Mouse (Mus musculus) lung, postnatal 10 days (tissue): Measurements from ENCODE around the gene Trmo.

ENCODE experiments used
- DNase-seq: peaks from one replicate; pipeline ENCODE4 v3.0.0; 2021

The Trmo gene

DNA sequence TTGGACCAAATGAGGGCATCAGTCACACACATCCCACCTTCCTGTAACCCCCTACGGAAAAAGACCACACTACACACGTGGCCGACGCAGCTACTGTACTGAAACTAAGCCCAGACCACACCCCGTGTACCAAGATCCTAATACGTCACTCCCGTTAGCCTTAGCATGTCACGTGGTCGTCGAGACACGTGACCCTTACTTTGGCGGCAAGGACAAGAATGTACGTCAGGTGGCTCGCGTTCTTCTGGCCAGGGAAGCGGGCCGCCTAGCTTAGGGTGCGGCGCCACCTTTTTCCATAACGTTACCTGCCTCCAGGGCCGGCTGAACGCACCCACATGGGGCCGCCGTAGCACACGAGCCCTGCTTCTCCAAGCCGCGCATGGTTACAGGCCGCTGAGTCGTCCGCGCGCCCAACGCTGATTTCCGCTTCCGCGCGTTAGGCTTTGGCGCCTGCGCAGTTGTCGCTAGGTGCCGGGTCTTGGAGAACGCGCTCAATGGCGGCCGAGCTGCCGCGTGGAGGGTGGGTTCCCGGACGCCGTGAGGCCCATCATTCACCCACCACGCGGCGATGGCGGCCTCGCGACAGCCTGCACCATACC is at the start of gene Trmo:
TSS of gene Trmo (minus strand) at position 425 of the 599 bp plus-strand sequence.
- peak; percentile 96 for DNase-seq

- DNase-seq = no peak
These were observed 43.3 kb upstream of the Trmo start for GRCm38 (mm10) chr4:46432339-46433036.

DNA sequence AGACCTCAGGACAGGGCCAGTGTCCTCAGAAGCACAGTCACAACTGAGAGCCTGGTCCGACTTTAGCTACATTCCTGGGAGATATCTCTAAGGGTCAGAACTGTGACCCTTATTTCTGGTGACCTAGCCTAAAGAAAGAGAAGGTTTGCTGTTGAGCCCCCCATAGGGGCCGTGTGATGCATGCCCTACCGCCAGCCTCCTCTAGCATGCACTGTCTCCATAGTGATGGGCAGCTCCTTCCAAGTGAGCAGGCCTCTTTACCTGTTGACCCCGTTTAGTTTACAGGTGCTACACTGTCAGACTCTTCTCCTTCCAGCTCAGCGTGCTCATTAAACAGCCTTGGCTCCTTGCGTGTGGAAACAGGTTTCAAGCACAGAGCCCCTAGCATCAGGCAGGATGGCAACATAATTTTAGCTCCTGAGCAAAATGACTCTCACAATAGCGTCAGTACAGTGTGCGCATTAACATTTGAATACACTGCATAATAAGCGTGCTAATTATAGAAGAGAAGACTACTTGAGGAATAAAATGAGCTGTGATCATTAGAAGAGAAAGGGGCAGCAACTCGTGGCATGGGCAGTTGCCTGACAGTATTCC is 39.8 kb upstream of the Trmo start:
- no peak for DNase-seq

GRCm38 (mm10) chr4:46422625-46423024 is 33.4 kb upstream of the Trmo start:
- no peak for DNase-seq

GRCm38 (mm10) chr4:46418851-46419250 is 29.6 kb upstream of the Trmo start:
- DNase-seq = no peak

GRCm38 (mm10) chr4:46417491-46417890 is 28.3 kb upstream of the Trmo start:
- DNase-seq = peak; percentile 30

- DNase-seq = no peak
These were observed 24.2 kb upstream of the Trmo start, which contains the start of gene Hemgn for GRCm38 (mm10) chr4:46413406-46413805. TSS of gene Hemgn (minus strand) at chr4:46413506.

DNA sequence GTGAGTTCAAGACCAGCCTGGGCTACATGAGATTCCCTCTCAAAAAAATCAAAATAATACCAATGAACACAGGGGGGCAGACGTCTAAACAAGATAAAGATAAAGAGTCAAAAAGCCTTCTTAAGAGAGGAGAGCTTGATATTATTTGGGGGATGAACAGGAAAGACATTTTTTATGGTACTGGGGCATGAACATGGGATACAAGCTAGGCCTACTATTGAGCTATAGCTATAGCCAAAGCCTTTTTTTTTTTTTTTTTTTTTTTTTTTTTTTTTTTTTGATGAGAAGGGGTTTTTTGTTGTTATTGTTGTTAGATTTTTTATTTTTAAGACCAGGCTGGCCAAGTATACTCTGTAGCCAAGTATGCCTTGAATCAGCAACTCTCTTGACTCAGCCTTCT is 22.9 kb upstream of the Trmo start:
- no peak for DNase-seq

DNA sequence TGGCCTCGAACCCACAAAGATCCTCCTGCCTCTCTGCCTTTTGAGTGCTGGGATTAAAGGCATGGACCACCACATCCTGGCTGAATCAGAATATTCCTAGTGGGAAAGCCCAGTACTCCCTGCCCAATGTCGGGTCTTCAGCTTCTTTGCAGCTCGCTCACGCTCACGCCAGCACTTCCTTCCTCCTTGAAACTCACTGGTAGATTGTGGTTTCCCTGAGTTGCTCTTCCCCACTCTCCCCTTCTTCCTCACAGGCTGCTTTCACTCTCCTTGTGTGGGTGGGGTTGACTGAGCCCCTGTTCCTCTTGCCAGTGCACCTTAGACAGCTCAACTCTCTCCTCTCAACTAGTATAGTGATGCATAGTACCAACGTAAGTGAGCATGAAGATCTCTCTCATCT is 22.3 kb upstream of the Trmo start:
- DNase-seq = no peak

DNA sequence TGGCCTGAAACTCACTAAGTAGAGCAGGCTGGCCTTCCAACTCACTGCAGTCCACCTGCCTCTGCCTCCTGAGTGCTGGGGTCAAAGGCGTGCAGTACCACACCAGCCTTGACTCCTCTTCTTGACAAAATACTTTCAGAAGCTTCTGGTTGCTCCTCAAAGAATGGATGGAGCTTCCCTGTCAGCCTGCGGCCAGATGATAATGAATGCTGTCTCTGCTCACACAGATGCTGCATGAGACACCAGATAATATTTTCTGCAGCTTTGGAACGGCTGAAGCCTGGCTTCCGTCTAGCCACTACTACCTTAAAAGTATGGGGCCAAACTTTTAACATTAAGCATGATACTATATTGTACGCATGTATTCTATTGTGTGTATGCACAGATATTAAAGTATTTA is 21.4 kb upstream of the Trmo start:
- no peak for DNase-seq

GRCm38 (mm10) chr4:46406966-46407703 is 17.9 kb upstream of the Trmo start:
- no peak for DNase-seq

DNA sequence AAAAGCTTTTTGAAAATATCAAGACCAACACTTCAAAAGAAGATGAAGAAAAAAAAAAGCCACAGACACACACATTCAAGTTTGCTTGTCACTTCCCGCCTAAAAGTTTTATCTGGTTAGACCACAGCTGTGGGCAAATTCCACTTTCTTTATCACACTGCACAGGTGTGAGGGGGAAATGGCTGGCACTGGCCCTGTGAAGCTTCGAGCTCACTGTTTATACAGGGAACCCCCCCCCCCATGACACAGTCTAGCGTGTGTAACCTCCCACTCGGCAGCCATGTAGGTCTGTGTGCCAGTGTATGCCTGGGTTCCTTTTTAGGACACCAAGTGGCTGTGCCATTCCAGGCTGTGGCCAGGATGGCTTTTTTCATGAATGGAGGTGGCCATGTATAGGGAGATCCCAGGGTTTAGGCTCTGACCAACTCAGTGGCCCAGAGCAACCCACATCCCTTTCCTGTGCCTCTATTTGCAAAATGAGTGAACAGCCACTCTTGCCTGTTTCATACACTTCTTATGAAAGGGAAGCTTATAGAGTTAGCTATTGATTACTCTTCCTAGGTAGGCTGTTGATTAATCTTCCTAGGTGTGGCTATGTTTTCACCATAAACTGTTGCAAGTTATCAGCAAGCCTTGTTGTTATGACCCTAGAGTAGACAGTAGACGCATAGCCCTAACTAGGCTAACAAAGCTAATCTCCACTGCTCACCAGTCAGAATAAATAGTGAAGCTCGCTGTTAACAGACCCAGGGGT is 15.0 kb upstream of the Trmo start:
- DNase-seq = no peak

GRCm38 (mm10) chr4:46398839-46399238 is 9.6 kb upstream of the Trmo start:
- no peak for DNase-seq

DNA sequence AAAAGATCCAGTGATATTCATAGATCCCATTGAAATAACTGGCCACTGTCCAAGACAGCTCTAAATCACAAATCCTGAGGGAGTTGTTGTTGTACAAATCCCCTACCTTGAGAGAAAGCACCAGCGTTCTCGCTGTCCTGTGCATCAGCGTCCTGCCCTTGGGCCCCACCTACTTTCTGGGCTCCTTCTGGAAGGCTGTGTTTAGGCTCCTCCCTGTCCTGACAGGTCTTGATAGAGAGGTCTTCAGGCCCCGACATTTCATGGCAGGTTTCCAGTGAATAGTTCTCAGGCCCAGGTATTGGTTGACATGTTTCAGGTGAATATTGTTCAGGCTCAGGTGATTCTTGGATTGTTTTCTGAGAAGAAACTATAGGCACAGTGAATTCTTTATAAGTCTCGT is 6.5 kb upstream of the Trmo start:
- DNase-seq = peak; percentile 10

DNA sequence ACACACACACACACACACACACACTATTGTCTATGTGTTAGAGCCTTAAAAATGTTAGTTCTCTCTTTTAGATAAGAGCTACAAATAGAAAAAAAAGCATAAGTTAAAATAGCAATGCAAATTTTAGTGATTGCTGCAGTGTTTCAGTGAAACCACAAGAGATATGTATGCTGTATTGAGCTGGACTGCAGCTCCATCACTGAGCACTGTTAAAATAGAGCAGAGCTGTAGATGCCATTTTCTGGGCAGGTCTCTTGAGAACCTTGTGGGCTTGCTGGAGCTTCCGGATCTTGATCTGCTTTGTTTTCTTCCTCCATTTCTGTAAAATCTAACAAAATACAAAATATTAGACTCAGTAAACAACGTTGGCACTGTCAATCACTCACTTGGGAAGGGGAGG is 5.2 kb upstream of the Trmo start:
- no peak for DNase-seq

- DNase-seq = peak; percentile 92
These were observed 1.2 kb upstream of the Trmo start for GRCm38 (mm10) chr4:46390390-46390970.

- DNase-seq = peak; percentile 34
These were observed 540 bp upstream of the Trmo start for GRCm38 (mm10) chr4:46389612-46390341.

DNA sequence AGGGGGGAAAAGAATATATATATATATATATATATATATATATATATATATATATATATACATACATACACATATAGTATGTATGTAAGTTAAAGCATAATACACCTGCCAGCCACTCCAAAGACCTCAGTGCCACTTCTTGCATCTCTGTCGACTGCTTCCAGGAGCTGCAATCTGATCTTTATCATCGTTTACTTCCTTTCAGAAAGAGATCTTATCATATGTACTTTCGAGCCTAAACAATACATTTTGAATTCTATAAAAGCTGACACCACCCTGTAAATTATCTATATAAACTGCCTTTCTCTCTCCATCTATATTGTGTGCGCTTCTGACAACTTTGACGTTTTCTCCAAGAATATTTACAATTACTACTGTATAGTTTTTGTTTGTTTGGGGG is 681 bp downstream of the Trmo start:
- DNase-seq = no peak

DNA sequence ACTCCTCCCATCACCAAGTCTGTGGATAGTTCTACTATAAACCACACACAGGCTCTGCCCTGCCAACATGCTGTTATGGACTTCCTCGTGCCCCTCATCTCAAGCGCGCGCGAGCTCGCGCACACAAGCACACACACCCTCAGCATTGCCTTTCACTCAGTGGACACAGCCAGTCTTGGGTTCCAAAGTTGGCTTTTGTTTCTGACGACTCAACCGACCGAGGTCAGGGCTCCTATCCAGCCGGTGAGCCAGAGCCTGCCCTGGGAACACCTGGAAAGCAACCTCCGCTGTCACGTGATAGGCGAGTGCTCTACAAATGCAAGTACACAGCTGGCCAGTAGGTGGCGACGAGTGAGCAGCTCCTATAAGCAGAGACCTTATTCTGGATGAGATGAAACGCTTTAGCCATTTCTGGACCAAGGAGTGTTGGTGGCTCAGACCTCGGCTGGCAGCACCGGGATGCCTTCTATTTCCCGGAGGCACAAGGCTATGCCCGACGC is 14.3 kb downstream of the Trmo start:
- DNase-seq = peak; percentile 91

DNA sequence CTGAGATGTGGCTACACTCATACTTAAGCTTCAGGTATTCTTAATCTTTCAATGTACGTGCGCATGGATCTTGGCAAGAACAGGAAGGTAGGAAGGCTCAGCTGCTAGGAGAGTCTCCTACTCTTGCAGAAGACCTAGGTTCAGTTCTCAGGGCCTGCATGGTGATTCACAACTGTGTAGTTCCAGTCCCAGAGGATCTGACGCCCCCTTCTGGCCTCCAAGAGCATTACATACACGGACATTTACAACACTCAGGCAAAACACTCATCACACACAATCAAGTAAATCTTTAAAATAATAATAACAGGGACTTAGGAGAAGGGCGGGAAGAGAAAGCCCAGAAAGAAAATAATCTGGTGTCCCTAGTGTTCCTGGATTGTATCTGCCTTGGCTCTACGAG is 14.8 kb downstream of the Trmo start:
- DNase-seq = peak; percentile 41

DNA sequence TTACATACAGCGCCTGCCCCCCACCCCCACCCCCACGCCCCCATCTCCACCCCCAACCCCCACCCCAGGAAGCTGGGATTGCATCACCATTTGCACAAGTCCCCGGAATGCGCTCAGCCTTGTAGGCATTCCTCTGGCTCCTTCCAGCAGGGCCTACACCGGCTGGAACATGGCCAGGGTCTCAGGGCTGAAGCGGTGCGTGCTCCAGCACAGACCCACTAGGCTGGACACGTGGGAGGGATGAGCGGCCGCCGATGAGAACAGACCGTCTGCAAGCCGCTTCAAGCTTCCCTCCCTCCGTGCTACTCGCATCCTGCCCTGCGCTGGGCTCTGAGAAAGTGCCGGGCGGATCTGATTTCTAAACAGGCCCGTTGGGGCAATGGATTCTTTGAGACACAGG is 18.2 kb downstream of the Trmo start:
- peak; percentile 79 for DNase-seq

DNA sequence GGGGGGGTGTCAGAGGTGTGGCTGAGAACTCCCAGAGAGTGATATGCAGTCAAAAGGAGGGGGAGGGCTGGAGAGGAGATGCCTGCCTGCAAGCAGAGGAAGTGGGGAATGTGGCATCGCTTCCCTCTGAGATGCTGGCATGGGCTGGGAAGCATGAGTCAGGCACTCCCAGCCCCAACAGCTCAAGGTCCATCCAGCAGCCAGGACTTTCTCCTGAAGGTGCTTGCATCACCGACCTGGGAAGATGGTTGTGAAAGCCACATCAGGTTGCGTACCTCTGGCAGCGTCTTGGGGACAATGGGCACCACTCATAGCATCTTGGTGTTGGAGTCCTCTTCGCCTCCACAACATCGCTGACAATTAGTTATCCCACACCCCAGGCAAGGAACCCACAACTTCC is 18.8 kb downstream of the Trmo start:
- peak; percentile 17 for DNase-seq
